Mouse (Mus musculus): ENCODE data around the gene Rbm45. TPM values are rescaled to one million over a fixed set of nuclear protein-coding genes. Genes with fewer than 3 reads are reported as not detected.

Rbm45 gene
- total and polyA plus RNA-seq, 3 experiments = 6.9 to 22.9 (median 18.1) TPM

DNA sequence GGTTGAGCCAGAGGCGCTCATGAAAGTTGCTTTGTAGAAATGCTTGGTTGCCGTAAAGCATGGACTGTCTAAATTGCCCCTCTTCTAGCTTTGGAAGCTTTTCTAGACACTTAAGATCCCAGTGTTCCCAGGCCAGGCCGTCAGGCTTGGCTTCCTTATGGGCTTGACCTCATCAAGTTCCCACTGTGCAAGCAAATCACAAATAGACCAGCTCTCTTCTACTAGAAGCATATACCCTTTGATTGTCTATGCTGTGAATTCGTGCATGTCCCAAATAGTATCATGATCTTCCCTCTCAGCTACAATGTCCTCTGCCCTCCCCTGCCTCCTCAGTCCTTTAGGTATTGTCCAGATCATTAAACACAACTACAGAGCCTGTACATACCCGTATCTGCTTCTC lies 60.1 kb downstream of the Rbm45 start:
- H3K4me1 ChIP-seq (ENCODE audit: control insufficient read depth, insufficient read depth, low read length) = no peaks in the 10 kb centered on the region
- H3K27me3 ChIP-seq (ENCODE audit: control insufficient read depth, insufficient read depth, low read length) = no peaks in the 10 kb centered on the region
- no peak overlapping the region for H3K27ac ChIP-seq
- no peaks in the 10 kb centered on the region for H3K36me3 ChIP-seq (ENCODE audit: control insufficient read depth, insufficient read depth, low read length)
- WGBS = 84% methylated on average over 5 of the region's 5 CpGs
- no peak for DNase-seq
- no peaks in the 10 kb centered on the region for H3K79me2 ChIP-seq (replicated peaks; ENCODE audit: control insufficient read depth, insufficient read depth, low read length)
- intact Hi-C loops (cut with DNase I) = no loop called here
- TF ChIP-seq EP300 (IDR thresholded peaks at IDR 0.05; ENCODE audit: insufficient read depth, low read depth, low read length) (no peak), POLR2A (IDR thresholded peaks at IDR 0.05; ENCODE audit: insufficient read depth, low read depth, low read length) (no peak), CTCF (IDR thresholded peaks at IDR 0.05) (no peak)
- no peak overlapping the region for H3K9ac ChIP-seq (ENCODE audit: low read depth, low read length)
- no peak overlapping the region for H3K4me3 ChIP-seq

DNA sequence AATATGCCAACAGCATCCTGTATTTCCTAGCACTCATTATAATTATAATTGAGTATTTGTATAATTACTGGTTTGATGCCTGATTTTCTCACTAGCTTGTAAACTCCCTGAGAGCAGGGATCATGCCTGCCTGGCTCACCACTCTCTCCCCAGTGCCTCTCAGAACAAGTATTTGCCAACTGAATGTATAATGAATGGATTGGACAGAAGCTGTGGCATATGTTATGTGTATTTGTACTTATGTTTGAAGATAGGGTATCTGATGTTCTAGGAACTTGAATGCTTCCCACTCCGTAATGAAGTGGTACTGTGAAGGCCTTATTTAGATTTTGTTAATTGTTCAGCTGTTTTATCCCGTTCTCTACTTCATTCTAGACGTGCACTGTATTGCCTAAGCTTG lies 60.8 kb downstream of the Rbm45 start:
- DNase-seq = no peak
- Histone ChIP-seq H3K27ac (no peak overlapping the region), H3K4me3 (no peak overlapping the region), H3K27me3 (ENCODE audit: control insufficient read depth, insufficient read depth, low read length) (no peaks in the 10 kb centered on the region), H3K79me2 (replicated peaks; ENCODE audit: control insufficient read depth, insufficient read depth, low read length) (no peaks in the 10 kb centered on the region), H3K4me1 (ENCODE audit: control insufficient read depth, insufficient read depth, low read length) (no peaks in the 10 kb centered on the region), H3K36me3 (ENCODE audit: control insufficient read depth, insufficient read depth, low read length) (no peaks in the 10 kb centered on the region), H3K9ac (ENCODE audit: low read depth, low read length) (no peak overlapping the region)
- TF ChIP-seq EP300 (IDR thresholded peaks at IDR 0.05; ENCODE audit: insufficient read depth, low read depth, low read length) (no peak), CTCF (IDR thresholded peaks at IDR 0.05) (no peak), POLR2A (IDR thresholded peaks at IDR 0.05; ENCODE audit: insufficient read depth, low read depth, low read length) (no peak)
- intact Hi-C loops (cut with DNase I) = no loop called here
- WGBS = 89% methylated on average over 3 of the region's 3 CpGs

Other genes starting within 250 kb of the Rbm45 start
- gene Pde11a, start 31.2 kb upstream of the Rbm45 start, total RNA-seq (2021) = 1 to 10 TPM; 1.2 to 1.4 TPM
- 0.12 and 0.47 TPM in 2 replicates for gene Pde11a, start 31.2 kb upstream of the Rbm45 start, polyA plus RNA-seq (2012; rRNA removed)
- under 1 TPM in 1 of 2 experiments, not detected in 1; 0.73 TPM for gene Cyct, start 9.5 kb upstream of the Rbm45 start, total RNA-seq (2021)
- gene Cyct, start 9.5 kb upstream of the Rbm45 start, polyA plus RNA-seq (2012; rRNA removed) = not detected in 2 replicates
- 10 to 100 TPM; 11.4 to 13.5 TPM for gene Osbpl6, start 36.5 kb downstream of the Rbm45 start, total RNA-seq (2021)
- 5.9 and 7.4 TPM in 2 replicates for gene Osbpl6, start 36.5 kb downstream of the Rbm45 start, polyA plus RNA-seq (2012; rRNA removed)

All from heart, adult 2 months (tissue).